8 mouse cellular contexts compared by ENCODE assay signal in the genomic region with DNA sequence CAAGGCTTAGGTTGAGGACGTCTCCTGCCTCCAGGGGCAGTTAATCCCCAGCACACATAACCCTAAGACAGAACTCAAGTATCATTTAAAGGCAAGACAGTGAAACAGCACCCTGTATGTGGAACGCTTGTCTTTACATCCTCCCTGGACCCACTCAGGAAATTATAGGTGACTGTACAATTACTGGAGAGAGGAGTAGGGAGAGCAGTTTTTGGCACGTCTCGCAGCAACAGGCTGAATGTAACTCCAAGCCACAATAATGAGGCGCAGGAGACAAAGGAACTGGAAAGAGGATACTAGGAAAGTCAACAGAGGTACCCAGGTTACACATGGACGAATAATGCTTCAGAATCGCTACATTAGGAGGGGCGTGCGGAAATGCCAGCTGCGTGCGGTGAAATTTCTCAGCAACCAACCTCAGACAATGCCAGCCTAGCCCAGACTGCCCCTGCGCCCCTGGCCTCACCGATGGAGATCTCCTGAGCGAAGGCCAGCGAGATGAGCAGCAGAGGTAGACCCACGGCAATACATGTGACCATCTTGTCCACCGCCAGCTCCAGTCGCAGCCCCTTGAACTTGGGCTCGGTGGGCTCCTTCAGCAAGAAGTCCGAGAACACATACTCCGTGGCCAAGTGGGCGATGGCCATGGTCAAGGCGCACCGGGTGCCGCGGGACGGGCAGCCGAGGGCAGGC. TPM values are rescaled to one million over a fixed set of nuclear protein-coding genes. Genes with fewer than 3 reads are reported as not detected.
DNase-seq lines count a peak whose midpoint lies in the region; ATAC-seq and TF ChIP-seq lines count a peak whose summit lies in the region.

No protein-coding gene starts in this region.

- no peaks in the 10 kb centered on the region for H3K9me3 ChIP-seq in heart, embryonic 16.5 days (replicated peaks; ENCODE audit: control insufficient read depth, low read length)
- H3K9me3 ChIP-seq in CH12.LX (replicated peaks; ENCODE audit: low read length) = no peaks in the 10 kb centered on the region
- H3K9me3 ChIP-seq in embryonic facial prominence, embryonic 15.5 days (replicated peaks) = no peaks in the 10 kb centered on the region
- H3K9me3 ChIP-seq in limb, embryonic 12.5 days = no peaks in the 10 kb centered on the region
- no peaks in the 10 kb centered on the region for H3K9me3 ChIP-seq in neural tube, embryonic 13.5 days

- TF ChIP-seq CTCF in CH12.LX (conservative IDR thresholded peaks at IDR 0.05 in 1 of 2, IDR thresholded peaks at IDR 0.05 in 1 of 2; ENCODE audit: low read depth in 2 of 2, low read length in 2 of 2) = no peak

- no peaks in the 10 kb centered on the region for H3K27me3 ChIP-seq in heart, embryonic 16.5 days (ENCODE audit: control insufficient read depth, insufficient read depth, low read length)
- no peaks in the 10 kb centered on the region for H3K27me3 ChIP-seq in CH12.LX (replicated peaks)
- no peaks in the 10 kb centered on the region for H3K27me3 ChIP-seq in embryonic facial prominence, embryonic 15.5 days
- H3K27me3 ChIP-seq in limb, embryonic 12.5 days = peaks cover 3% of the 10 kb centered on the region; the same call in 1 of the 2 replicates
- no peaks in the 10 kb centered on the region for H3K27me3 ChIP-seq in neural tube, embryonic 13.5 days

- peak overlapping the region; percentile 84 for H3K9ac ChIP-seq in heart, embryonic 16.5 days (ENCODE audit: low read length)
- H3K9ac ChIP-seq in CH12.LX (ENCODE audit: insufficient read depth, low read depth) = peak overlapping the region; percentile 63; the same call in 1 of the 2 replicates
- peak overlapping the region; percentile 85 for H3K9ac ChIP-seq in embryonic facial prominence, embryonic 15.5 days
- peak overlapping the region; percentile 94 for H3K9ac ChIP-seq in limb, embryonic 12.5 days (replicated peaks)
- H3K9ac ChIP-seq in neural tube, embryonic 13.5 days = peak overlapping the region; percentile 96

- no peak for TF ChIP-seq POLR2A in CH12.LX (IDR thresholded peaks at IDR 0.05; ENCODE audit: low read depth, low read length)

- 1% methylated on average over 28 of the region's 28 CpGs for WGBS in heart, embryonic 16.5 days
- WGBS in embryonic facial prominence, embryonic 15.5 days = under 1% methylated on average over 28 of the region's 28 CpGs
- WGBS in limb, embryonic 12.5 days = under 1% methylated on average over 28 of the region's 28 CpGs
- under 1% methylated on average over 28 of the region's 28 CpGs for WGBS in neural tube, embryonic 13.5 days

- TF ChIP-seq EP300 in CH12.LX (IDR thresholded peaks at IDR 0.05; ENCODE audit: low read length) = no peak

- no peak for DNase-seq in heart, postnatal 25 days (ENCODE audit: low spot score)
- no peak for DNase-seq in CH12.LX (ENCODE audit: extremely low read depth)
- no peak for DNase-seq in c-Kit-positive CD71-positive TER-119-positive erythroid progenitor cells, embryonic 14.5 days (ENCODE audit: low spot score)
- no peak for DNase-seq in kidney, adult 18-20 months

- peak overlapping the region; percentile 84 for H3K4me3 ChIP-seq in heart, embryonic 16.5 days (ENCODE audit: low read length)
- H3K4me3 ChIP-seq in CH12.LX (replicated peaks in 1 of 3; ENCODE audit: low read depth in 2 of 3, low read length in 2 of 3, poor library complexity in 1 of 3) = peak overlapping the region; percentile 53 to 86 (median 82)
- peak overlapping the region; percentile 86 for H3K4me3 ChIP-seq in embryonic facial prominence, embryonic 15.5 days (replicated peaks)
- peak overlapping the region; percentile 90 for H3K4me3 ChIP-seq in limb, embryonic 12.5 days (replicated peaks)
- peak overlapping the region; percentile 91 for H3K4me3 ChIP-seq in neural tube, embryonic 13.5 days

- peaks cover 11% of the 10 kb centered on the region for H3K4me1 ChIP-seq in heart, embryonic 16.5 days (ENCODE audit: control insufficient read depth, insufficient read depth, low read length)
- H3K4me1 ChIP-seq in CH12.LX (ENCODE audit: control insufficient read depth in 1 of 2, insufficient read depth in 2 of 2) = peaks cover 9 to 49% of the 10 kb centered on the region in 2 experiments
- H3K4me1 ChIP-seq in embryonic facial prominence, embryonic 15.5 days = peaks cover 24% of the 10 kb centered on the region
- peaks cover 19% of the 10 kb centered on the region for H3K4me1 ChIP-seq in limb, embryonic 12.5 days (replicated peaks)
- peaks cover 47% of the 10 kb centered on the region for H3K4me1 ChIP-seq in neural tube, embryonic 13.5 days (replicated peaks)

- intact Hi-C loops in heart, postnatal 25 days (cut with DNase I) = no loop called here

- TF ChIP-seq RAD21 in CH12.LX (IDR thresholded peaks at IDR 0.05; ENCODE audit: low read depth, low read length) = no peak

- no peaks in the 10 kb centered on the region for H3K79me2 ChIP-seq in CH12.LX (replicated peaks; ENCODE audit: control insufficient read depth, extremely low read depth, insufficient read depth, poor library complexity, severe bottlenecking)

- dilution Hi-C loops in CH12.LX (cut with MboI; ENCODE audit: extremely low pct_ligation_motif_present, extremely low pct_unique_long_range_greater_than_20kb, low sequenced_read_pairs) = no loop called here

- peak; percentile 19; the same call in 1 of the 2 replicates for ATAC-seq in heart, embryonic 16.5 days (replicated peaks; ENCODE audit: extremely low read depth, insufficient read depth, low FRiP score)
- ATAC-seq in embryonic facial prominence, embryonic 15.5 days (ENCODE audit: insufficient number of reproducible peaks, low FRiP score, low TSS enrichment, low read depth) = peak; percentile 35; the same call in 1 of the 2 replicates
- ATAC-seq in limb, embryonic 12.5 days (ENCODE audit: insufficient number of reproducible peaks, insufficient read depth, low FRiP score, low TSS enrichment, low read depth) = 0 out of 2 replicates have a peak, but pooled peaks have one; percentile 44
- ATAC-seq in neural tube, embryonic 13.5 days (ENCODE audit: low read depth) = peak; percentile 66

- H3K4me2 ChIP-seq in heart, embryonic 16.5 days (ENCODE audit: low read depth, low read length) = peak overlapping the region; percentile 75
- peak overlapping the region; percentile 62 for H3K4me2 ChIP-seq in CH12.LX (ENCODE audit: insufficient read depth, low read depth, poor library complexity, severe bottlenecking)
- peak overlapping the region; percentile 79 for H3K4me2 ChIP-seq in embryonic facial prominence, embryonic 15.5 days (replicated peaks)
- peak overlapping the region; percentile 72 for H3K4me2 ChIP-seq in limb, embryonic 12.5 days
- peak overlapping the region; percentile 78 for H3K4me2 ChIP-seq in neural tube, embryonic 13.5 days

- in situ Hi-C loops in CH12.LX (cut with MboI; ENCODE audit: low pct_ligation_motif_present, low pct_unique_long_range_greater_than_20kb, low sequenced_read_pairs) = no loop called here

- peak overlapping the region; percentile 79 for H3K27ac ChIP-seq in heart, embryonic 16.5 days (ENCODE audit: low read length)
- no peak overlapping the region for H3K27ac ChIP-seq in CH12.LX (ENCODE audit: insufficient read depth, low read depth)
- peak overlapping the region; percentile 85 for H3K27ac ChIP-seq in embryonic facial prominence, embryonic 15.5 days (replicated peaks)
- H3K27ac ChIP-seq in limb, embryonic 12.5 days = peak overlapping the region; percentile 93
- H3K27ac ChIP-seq in neural tube, embryonic 13.5 days (replicated peaks) = peak overlapping the region; percentile 96

- no peaks in the 10 kb centered on the region for H3K36me3 ChIP-seq in heart, embryonic 16.5 days (ENCODE audit: control insufficient read depth, insufficient read depth)
- H3K36me3 ChIP-seq in CH12.LX (replicated peaks in 1 of 2; ENCODE audit: control insufficient read depth in 1 of 2, insufficient read depth in 1 of 2, low read length in 1 of 2) = peaks cover 0 to 26% of the 10 kb centered on the region in 2 experiments
- no peaks in the 10 kb centered on the region for H3K36me3 ChIP-seq in embryonic facial prominence, embryonic 15.5 days
- peaks cover 5% of the 10 kb centered on the region; the same call in 1 of the 2 replicates for H3K36me3 ChIP-seq in limb, embryonic 12.5 days
- no peaks in the 10 kb centered on the region for H3K36me3 ChIP-seq in neural tube, embryonic 13.5 days

TF ChIP-seq in CH12.LX, 34 proteins besides CTCF, POLR2A, EP300 and RAD21:
- TF ChIP-seq E2F4 (IDR thresholded peaks at IDR 0.05; ENCODE audit: insufficient replicate concordance, low read depth, low read length) = no peak
- no peak for TF ChIP-seq RCOR1 (conservative IDR thresholded peaks at IDR 0.05; ENCODE audit: low read depth, low read length)
- no peak for TF ChIP-seq UBTF (IDR thresholded peaks at IDR 0.05; ENCODE audit: low read depth, low read length)
- TF ChIP-seq CHD2 (IDR thresholded peaks at IDR 0.05; ENCODE audit: low read length) = no peak
- no peak for TF ChIP-seq JUN (IDR thresholded peaks at IDR 0.05; ENCODE audit: insufficient read depth, low read depth, low read length)
- no peak for TF ChIP-seq NRF1 (IDR thresholded peaks at IDR 0.05; ENCODE audit: low read depth, low read length)
- no peak for TF ChIP-seq MAFK (IDR thresholded peaks at IDR 0.05; ENCODE audit: insufficient replicate concordance, low read length)
- no peak for TF ChIP-seq KAT2A (IDR thresholded peaks at IDR 0.05; ENCODE audit: insufficient replicate concordance, low read length)
- TF ChIP-seq MEF2A (IDR thresholded peaks at IDR 0.05; ENCODE audit: borderline replicate concordance, low read depth, low read length) = no peak
- no peak for TF ChIP-seq TBP (conservative IDR thresholded peaks at IDR 0.05; ENCODE audit: low read depth, low read length)

RNA-seq across cellular contexts. Expression of gene Panx1, which starts 0.7 kb away (rescaled TPM):
- polyA plus RNA-seq in heart, embryonic 16.5 days (2015; fragmentation: Nextera tagmentation; extraction: Ambion mirVana) = 16.8 and 20.5 TPM in 2 replicates
- 1 to 10 TPM; 3.8 to 4.7 TPM for total RNA-seq in heart, postnatal 25 days (2021)
- total RNA-seq in CH12.LX (2012; rRNA removed) (15.6 and 19.7 TPM in 2 replicates), CH12.LX (2014; rRNA removed) (20.0 and 27.9 TPM in 2 replicates)
- polyA plus RNA-seq in CH12.LX (2012; ENCODE audit: insufficient read length, low read depth) = 40.0 and 54.0 TPM in 2 replicates
- polyA plus RNA-seq in embryonic facial prominence, embryonic 15.5 days (2015; fragmentation: Nextera tagmentation; extraction: Ambion mirVana) = 43.4 and 45.7 TPM in 2 replicates
- 66.4 and 71.5 TPM in 2 replicates for polyA plus RNA-seq in limb, embryonic 12.5 days (2016; fragmentation: Nextera tagmentation; extraction: Ambion mirVana)
- 139 and 157 TPM in 2 replicates for polyA plus RNA-seq in neural tube, embryonic 13.5 days (2015; fragmentation: Nextera tagmentation; extraction: Ambion mirVana)
